Mouse (Mus musculus): ENCODE results near the gene Fam78b. TPM values are rescaled to one million over a fixed set of nuclear protein-coding genes. Genes with fewer than 3 reads are reported as not detected.

Gene Fam78b
- polyA plus RNA-seq (2015; fragmentation: Nextera tagmentation; extraction: Ambion mirVana) = 5.1 and 7.2 TPM in 2 replicates

DNA sequence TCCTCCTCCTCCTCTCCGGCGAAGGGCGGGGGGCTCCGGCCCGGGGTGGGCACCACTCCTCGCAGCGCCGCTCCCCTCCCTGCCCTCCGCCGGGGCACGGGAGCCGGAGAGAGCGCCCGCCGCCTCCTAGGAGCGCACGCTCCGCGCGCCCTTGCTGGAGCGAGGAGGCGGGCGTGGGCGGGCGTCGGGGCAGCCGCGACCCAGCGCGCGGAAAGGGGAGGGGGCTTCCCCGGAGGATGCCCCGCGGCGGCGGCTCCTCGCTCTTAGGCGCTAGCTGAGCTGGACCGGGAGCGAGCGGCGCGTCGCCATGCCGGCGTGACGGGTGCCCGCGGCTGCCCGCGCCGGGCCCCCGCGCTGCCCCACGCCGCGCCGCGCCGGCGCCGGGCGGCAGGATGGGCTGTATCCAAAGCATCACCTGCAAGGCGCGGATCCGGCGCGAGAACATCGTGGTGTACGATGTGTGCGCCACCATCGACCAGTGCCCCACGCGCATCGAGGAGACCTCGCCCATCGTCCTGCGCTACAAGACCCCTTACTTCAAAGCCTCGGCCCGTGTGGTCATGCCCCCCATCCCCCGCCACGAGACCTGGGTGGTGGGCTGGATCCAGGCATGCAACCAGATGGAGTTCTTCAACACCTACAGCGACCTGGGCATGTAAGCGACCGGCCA, at the start of gene Fam78b:
Gene Fam78b, plus strand, starts transcription at position 244 of the 670 bp plus-strand sequence.
- H3K36me3 ChIP-seq (ENCODE audit: control insufficient read depth, insufficient read depth, low read length) = no peaks in the 10 kb centered on the region
- peak within 1 kb of the TSS; percentile 83 for H3K4me2 ChIP-seq (ENCODE audit: low read length)
- peak; percentile 77 for ATAC-seq
- no peaks in the 10 kb centered on the region for H3K9me3 ChIP-seq (ENCODE audit: control insufficient read depth, low read length)
- peak within 1 kb of the TSS; percentile 95 for H3K27ac ChIP-seq (ENCODE audit: low read depth, low read length)
- H3K9ac ChIP-seq (ENCODE audit: low read depth, low read length) = peak within 1 kb of the TSS; percentile 96
- H3K4me1 ChIP-seq (ENCODE audit: control insufficient read depth, insufficient read depth, low read depth, low read length) = peaks cover 18% of the 10 kb centered on the region
- no peaks in the 10 kb centered on the region for H3K27me3 ChIP-seq (replicated peaks; ENCODE audit: control insufficient read depth, insufficient read depth, low read length)
- peak within 1 kb of the TSS; percentile 88 for H3K4me3 ChIP-seq (ENCODE audit: low read length)
- under 1% methylated on average over 58 of the region's 85 CpGs for WGBS

DNA sequence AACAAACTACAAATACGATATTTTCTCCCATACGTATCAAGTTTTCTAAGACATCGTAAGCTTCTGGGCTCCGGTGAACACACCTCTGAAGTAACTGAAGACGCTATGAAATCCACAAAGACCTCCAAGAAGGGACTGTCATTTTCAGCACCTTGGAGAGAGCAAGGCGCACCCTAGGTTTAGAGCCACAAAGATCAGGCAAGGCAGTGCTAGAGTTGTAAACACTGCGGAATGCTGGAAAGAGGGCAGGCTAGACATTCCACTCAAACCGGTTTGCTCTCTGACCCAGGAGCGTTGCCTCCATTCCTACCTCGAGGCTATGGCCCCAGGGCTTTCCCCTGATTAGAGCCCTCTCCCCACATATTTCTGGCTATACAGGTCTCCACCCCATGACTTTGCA, 36.7 kb upstream of the Fam78b start:
- no peak overlapping the region for H3K4me3 ChIP-seq (ENCODE audit: low read length)
- H3K9ac ChIP-seq (ENCODE audit: low read depth, low read length) = no peak overlapping the region
- H3K4me2 ChIP-seq (ENCODE audit: low read length) = no peak overlapping the region
- no peak for ATAC-seq
- no peaks in the 10 kb centered on the region for H3K4me1 ChIP-seq (ENCODE audit: control insufficient read depth, insufficient read depth, low read depth, low read length)
- WGBS = 41% methylated on average over 10 of the region's 10 CpGs
- H3K36me3 ChIP-seq (ENCODE audit: control insufficient read depth, insufficient read depth, low read length) = no peaks in the 10 kb centered on the region
- no peak overlapping the region for H3K27ac ChIP-seq (ENCODE audit: low read depth, low read length)
- H3K9me3 ChIP-seq (ENCODE audit: control insufficient read depth, low read length) = no peaks in the 10 kb centered on the region
- no peaks in the 10 kb centered on the region for H3K27me3 ChIP-seq (replicated peaks; ENCODE audit: control insufficient read depth, insufficient read depth, low read length)

DNA sequence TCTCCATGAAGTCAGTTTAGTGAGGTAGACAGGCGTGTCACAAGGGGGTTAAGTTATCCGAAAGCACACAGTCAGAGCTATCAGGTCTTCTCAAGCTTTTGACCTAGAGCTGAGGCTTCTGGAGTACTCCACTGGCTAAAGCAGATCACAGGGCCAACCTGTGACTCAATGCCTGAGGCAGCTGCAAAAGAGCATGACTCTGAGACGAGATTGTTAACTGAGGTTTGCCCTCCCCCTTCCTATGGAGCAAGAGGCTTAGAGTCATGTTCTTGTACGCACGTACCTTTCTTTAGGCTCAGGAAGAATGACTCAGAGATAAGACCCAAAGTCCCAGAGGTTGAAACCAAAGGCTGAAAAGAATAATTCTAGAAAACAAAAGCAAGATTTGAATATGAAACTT, 32.9 kb upstream of the Fam78b start:
- ATAC-seq = no peak
- 80% methylated on average over 5 of the region's 5 CpGs for WGBS
- no peaks in the 10 kb centered on the region for H3K9me3 ChIP-seq (ENCODE audit: control insufficient read depth, low read length)
- no peak overlapping the region for H3K4me2 ChIP-seq (ENCODE audit: low read length)
- H3K4me3 ChIP-seq (ENCODE audit: low read length) = no peak overlapping the region
- no peak overlapping the region for H3K9ac ChIP-seq (ENCODE audit: low read depth, low read length)
- H3K4me1 ChIP-seq (ENCODE audit: control insufficient read depth, insufficient read depth, low read depth, low read length) = no peaks in the 10 kb centered on the region
- no peak overlapping the region for H3K27ac ChIP-seq (ENCODE audit: low read depth, low read length)
- H3K36me3 ChIP-seq (ENCODE audit: control insufficient read depth, insufficient read depth, low read length) = no peaks in the 10 kb centered on the region
- H3K27me3 ChIP-seq (replicated peaks; ENCODE audit: control insufficient read depth, insufficient read depth, low read length) = no peaks in the 10 kb centered on the region

DNA sequence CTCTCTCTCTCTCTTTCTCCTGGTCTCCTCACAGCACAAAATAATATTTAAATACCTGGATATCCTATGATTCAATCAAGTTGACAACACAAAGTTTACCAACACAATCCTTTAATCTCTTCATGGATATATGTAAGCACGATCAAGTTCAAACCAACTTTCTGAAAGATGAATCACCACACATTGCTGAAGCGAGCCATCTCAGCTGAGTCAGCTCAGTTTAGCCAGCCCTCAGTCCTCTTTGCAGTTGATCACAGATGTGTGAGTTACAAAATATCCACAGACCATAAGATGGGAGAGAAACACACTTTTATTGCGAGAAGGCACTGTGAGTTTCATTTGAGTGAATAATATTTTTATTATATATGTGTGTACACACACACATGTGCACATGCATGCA, 27.5 kb upstream of the Fam78b start:
- no peaks in the 10 kb centered on the region for H3K36me3 ChIP-seq (ENCODE audit: control insufficient read depth, insufficient read depth, low read length)
- H3K4me1 ChIP-seq (ENCODE audit: control insufficient read depth, insufficient read depth, low read depth, low read length) = no peaks in the 10 kb centered on the region; the same call in 1 of the 2 replicates
- no peak overlapping the region for H3K4me2 ChIP-seq (ENCODE audit: low read length)
- H3K27ac ChIP-seq (ENCODE audit: low read depth, low read length) = no peak overlapping the region
- no peak overlapping the region for H3K9ac ChIP-seq (ENCODE audit: low read depth, low read length)
- 88% methylated on average over 3 of the region's 3 CpGs for WGBS
- no peaks in the 10 kb centered on the region for H3K9me3 ChIP-seq (ENCODE audit: control insufficient read depth, low read length)
- no peak overlapping the region for H3K4me3 ChIP-seq (ENCODE audit: low read length)
- no peaks in the 10 kb centered on the region for H3K27me3 ChIP-seq (replicated peaks; ENCODE audit: control insufficient read depth, insufficient read depth, low read length)
- no peak for ATAC-seq

DNA sequence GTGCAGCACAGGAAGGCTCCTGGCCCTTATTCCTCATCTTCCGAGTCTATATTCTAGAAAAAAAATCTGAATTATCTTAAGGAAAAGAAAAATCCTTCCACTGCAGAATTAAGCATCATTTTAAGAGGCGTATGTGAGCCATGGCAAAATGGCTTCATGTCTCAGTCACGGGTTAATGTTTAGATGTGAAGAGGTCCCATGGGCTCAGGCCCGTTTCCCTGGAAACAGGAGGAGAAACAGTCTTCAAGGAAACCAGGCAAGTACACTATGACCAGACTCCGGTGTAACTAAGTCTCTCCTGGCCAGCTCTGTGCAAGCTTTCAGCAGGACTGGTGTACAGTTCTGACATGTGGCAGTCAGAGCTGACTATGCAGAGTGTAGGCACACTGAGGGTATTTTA, 22.6 kb upstream of the Fam78b start:
- Histone ChIP-seq H3K9me3 (ENCODE audit: control insufficient read depth, low read length) (no peaks in the 10 kb centered on the region), H3K4me3 (ENCODE audit: low read length) (no peak overlapping the region), H3K4me1 (ENCODE audit: control insufficient read depth, insufficient read depth, low read depth, low read length) (no peaks in the 10 kb centered on the region; the same call in 1 of the 2 replicates), H3K9ac (ENCODE audit: low read depth, low read length) (no peak overlapping the region), H3K4me2 (ENCODE audit: low read length) (no peak overlapping the region), H3K27me3 (replicated peaks; ENCODE audit: control insufficient read depth, insufficient read depth, low read length) (no peaks in the 10 kb centered on the region), H3K27ac (ENCODE audit: low read depth, low read length) (no peak overlapping the region), H3K36me3 (ENCODE audit: control insufficient read depth, insufficient read depth, low read length) (no peaks in the 10 kb centered on the region)
- ATAC-seq = no peak
- 50% methylated on average over 5 of the region's 5 CpGs for WGBS

DNA sequence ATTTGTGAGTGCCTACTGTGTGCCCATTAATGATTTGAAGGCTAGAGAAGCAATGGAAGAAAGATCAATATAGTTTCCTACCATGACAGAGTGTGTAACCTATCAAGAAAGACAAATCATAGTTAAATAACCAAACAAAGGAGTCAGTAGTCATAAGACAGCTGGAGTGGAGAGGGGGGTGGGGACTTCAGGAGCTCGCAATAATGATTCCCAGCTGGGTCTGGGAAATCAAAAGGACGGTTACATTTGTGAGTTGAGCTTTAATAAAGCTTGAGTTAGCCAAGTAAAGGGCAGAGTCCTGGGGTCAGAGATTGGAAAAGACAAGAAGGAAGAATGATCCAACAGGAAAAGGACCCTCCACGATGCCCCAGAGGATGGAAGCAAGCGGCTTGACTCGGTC, 7.0 kb upstream of the Fam78b start:
- Histone ChIP-seq H3K36me3 (ENCODE audit: control insufficient read depth, insufficient read depth, low read length) (no peaks in the 10 kb centered on the region), H3K4me1 (ENCODE audit: control insufficient read depth, insufficient read depth, low read depth, low read length) (no peaks in the 10 kb centered on the region), H3K9ac (ENCODE audit: low read depth, low read length) (no peak overlapping the region), H3K4me2 (ENCODE audit: low read length) (no peak overlapping the region), H3K9me3 (ENCODE audit: control insufficient read depth, low read length) (no peaks in the 10 kb centered on the region), H3K27ac (ENCODE audit: low read depth, low read length) (no peak overlapping the region), H3K4me3 (ENCODE audit: low read length) (no peak overlapping the region), H3K27me3 (replicated peaks; ENCODE audit: control insufficient read depth, insufficient read depth, low read length) (no peaks in the 10 kb centered on the region)
- 72% methylated on average over 5 of the region's 5 CpGs for WGBS
- ATAC-seq = no peak

DNA sequence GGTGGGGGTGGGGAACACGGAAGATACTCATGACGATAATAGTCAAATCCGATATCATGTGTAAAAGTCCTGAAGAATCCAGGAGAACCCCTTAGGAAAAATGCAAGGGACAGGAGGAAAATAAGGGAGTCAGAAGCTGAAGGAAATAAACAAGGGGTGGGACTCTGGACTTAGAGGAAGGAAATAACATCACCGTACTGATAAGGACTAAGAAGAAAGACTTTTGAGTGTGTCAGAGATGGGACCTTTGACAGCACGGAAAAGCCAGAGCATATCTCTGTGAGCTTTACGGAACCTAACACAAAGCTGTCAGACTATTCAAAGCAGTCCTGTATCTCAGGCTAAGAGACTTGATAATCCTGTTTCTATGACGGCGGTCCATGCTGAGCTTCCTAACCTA, 5.0 kb upstream of the Fam78b start:
- no peak for ATAC-seq
- Histone ChIP-seq H3K9ac (ENCODE audit: low read depth, low read length) (no peak overlapping the region), H3K27ac (ENCODE audit: low read depth, low read length) (no peak overlapping the region), H3K4me2 (ENCODE audit: low read length) (no peak overlapping the region), H3K4me3 (ENCODE audit: low read length) (no peak overlapping the region), H3K4me1 (ENCODE audit: control insufficient read depth, insufficient read depth, low read depth, low read length) (peaks cover 2% of the 10 kb centered on the region; the same call in 1 of the 2 replicates), H3K27me3 (replicated peaks; ENCODE audit: control insufficient read depth, insufficient read depth, low read length) (no peaks in the 10 kb centered on the region), H3K36me3 (ENCODE audit: control insufficient read depth, insufficient read depth, low read length) (no peaks in the 10 kb centered on the region), H3K9me3 (ENCODE audit: control insufficient read depth, low read length) (no peaks in the 10 kb centered on the region)
- WGBS = 94% methylated on average over 8 of the region's 8 CpGs

DNA sequence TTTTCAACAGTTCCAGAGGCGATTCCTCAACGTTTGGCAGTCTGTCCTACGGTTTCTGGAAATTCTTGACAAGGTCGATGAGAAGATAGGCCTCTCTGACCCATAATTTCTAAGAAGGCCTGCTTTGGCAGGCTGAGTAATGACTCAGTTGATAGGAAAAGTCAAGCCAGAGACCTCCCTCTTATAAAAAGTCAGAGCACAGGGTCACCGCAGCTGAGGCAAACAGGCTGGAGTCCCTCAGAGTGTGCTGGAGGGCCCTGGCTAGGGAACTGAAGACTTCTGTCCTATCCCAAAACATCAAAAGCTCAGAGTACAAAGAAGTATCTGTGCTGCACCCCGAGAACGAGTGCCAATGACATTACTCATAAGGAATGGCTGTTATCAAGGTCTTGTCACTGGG, 4.4 kb upstream of the Fam78b start:
- Histone ChIP-seq H3K9ac (ENCODE audit: low read depth, low read length) (no peak overlapping the region), H3K9me3 (ENCODE audit: control insufficient read depth, low read length) (no peaks in the 10 kb centered on the region), H3K4me2 (ENCODE audit: low read length) (no peak overlapping the region), H3K4me1 (ENCODE audit: control insufficient read depth, insufficient read depth, low read depth, low read length) (peaks cover 2% of the 10 kb centered on the region; the same call in 1 of the 2 replicates), H3K36me3 (ENCODE audit: control insufficient read depth, insufficient read depth, low read length) (no peaks in the 10 kb centered on the region), H3K4me3 (ENCODE audit: low read length) (no peak overlapping the region), H3K27me3 (replicated peaks; ENCODE audit: control insufficient read depth, insufficient read depth, low read length) (no peaks in the 10 kb centered on the region), H3K27ac (ENCODE audit: low read depth, low read length) (no peak overlapping the region)
- no peak for ATAC-seq
- WGBS = 85% methylated on average over 7 of the region's 7 CpGs

DNA sequence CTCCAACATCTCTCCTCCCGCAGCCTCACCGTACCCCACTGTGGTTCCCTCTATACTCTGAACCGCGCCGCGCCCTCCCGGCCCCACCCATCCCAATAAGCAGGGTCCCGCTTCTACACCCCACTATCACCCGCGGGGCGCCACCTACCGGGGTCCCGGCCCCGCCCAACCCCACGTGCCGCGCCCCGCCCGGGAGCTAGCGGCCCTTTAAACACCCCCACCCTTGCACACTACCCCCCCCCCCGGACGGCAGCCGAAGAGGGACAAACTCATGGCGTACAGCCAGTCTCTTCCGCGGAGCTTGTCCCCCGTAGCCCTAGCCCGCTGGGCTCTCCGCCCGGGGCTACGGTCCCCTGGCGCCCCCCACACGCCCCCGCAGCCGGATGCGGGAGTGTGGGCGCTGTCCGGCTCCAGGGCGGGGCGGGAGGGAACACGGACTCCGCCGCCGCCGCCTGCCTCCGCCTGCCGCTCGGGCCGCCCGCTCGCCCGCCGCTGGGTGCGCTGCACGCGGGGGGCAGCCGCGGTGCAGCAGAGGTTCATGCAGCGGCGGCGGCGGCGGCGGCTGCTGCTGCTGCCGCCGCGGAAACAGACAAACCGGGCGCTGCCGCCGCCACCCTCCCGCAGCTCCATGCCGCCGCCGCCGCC, 566 bp upstream of the Fam78b start:
- 0% methylated on average over 54 of the region's 76 CpGs for WGBS
- H3K4me3 ChIP-seq (ENCODE audit: low read length) = peak overlapping the region; percentile 88
- peaks cover 18% of the 10 kb centered on the region for H3K4me1 ChIP-seq (ENCODE audit: control insufficient read depth, insufficient read depth, low read depth, low read length)
- H3K27me3 ChIP-seq (replicated peaks; ENCODE audit: control insufficient read depth, insufficient read depth, low read length) = no peaks in the 10 kb centered on the region
- H3K36me3 ChIP-seq (ENCODE audit: control insufficient read depth, insufficient read depth, low read length) = no peaks in the 10 kb centered on the region
- H3K27ac ChIP-seq (ENCODE audit: low read depth, low read length) = peak overlapping the region; percentile 95
- peak overlapping the region; percentile 96 for H3K9ac ChIP-seq (ENCODE audit: low read depth, low read length)
- ATAC-seq = peak; percentile 80
- H3K9me3 ChIP-seq (ENCODE audit: control insufficient read depth, low read length) = no peaks in the 10 kb centered on the region
- peak overlapping the region; percentile 83 for H3K4me2 ChIP-seq (ENCODE audit: low read length)
